Comparison of ENCODE assay signal across 17 mouse cellular contexts in the genomic region with DNA sequence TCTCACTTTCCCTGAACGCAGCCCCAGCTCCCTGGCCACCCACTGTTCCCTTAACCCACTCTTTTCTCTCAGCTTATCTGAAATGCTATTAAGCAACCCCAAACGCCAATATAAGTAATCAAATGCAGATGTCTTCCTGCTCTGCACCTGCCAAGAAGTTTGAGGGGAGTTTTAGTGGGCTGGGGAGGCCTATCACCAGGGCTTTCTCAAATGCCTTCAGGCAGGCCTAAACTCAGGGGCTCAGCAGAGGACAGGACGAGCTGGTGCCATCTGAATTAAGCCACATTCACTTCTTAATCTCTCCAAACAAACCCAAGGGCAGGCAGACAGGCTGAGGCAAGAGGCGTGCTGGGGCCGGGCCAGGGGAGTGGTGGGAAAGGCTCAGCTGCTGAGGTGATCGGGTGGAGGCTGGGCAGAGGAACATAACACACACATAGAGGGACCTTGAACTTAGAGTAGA. TPM values are rescaled to one million over a fixed set of nuclear protein-coding genes. Genes with fewer than 3 reads are reported as not detected.
DNase-seq lines count a peak whose midpoint lies in the region; ATAC-seq lines count a peak whose summit lies in the region.
"Had no signal": no experiment of that assay in that cellular context is flagged by ENCODE, and none has a peak within 500 bp of the region (broad histone marks: within the 10 kb centered on the region; RNA-seq: fewer than 3 reads in every experiment).

No protein-coding gene starts in this region.

- no peaks in the 10 kb centered on the region for H3K36me3 ChIP-seq in heart, embryonic 14.5 days (ENCODE audit: control insufficient read depth, insufficient read depth, low read length)
- H3K36me3 ChIP-seq in embryonic facial prominence, embryonic 11.5 days (replicated peaks; ENCODE audit: control insufficient read depth, insufficient read depth, low read depth, low read length), result no peaks in the 10 kb centered on the region
- no peaks in the 10 kb centered on the region for H3K36me3 ChIP-seq in intestine, embryonic 15.5 days
- no peaks in the 10 kb centered on the region for H3K36me3 ChIP-seq in stomach, embryonic 15.5 days
- no peaks in the 10 kb centered on the region for H3K36me3 ChIP-seq in forebrain, embryonic 14.5 days (ENCODE audit: control insufficient read depth, insufficient read depth, low read length)
- H3K36me3 ChIP-seq: heart, embryonic 15.5 days; midbrain, embryonic 10.5 days; neural tube, embryonic 13.5 days had no signal

- 56% methylated on average over 6 of the region's 6 CpGs for WGBS in heart, embryonic 14.5 days
- WGBS in embryonic facial prominence, embryonic 11.5 days, result 26% methylated on average over 6 of the region's 6 CpGs
- WGBS in intestine, embryonic 15.5 days, result 50% methylated on average over 6 of the region's 6 CpGs
- WGBS in stomach, embryonic 15.5 days, result 39% methylated on average over 6 of the region's 6 CpGs
- WGBS in forebrain, embryonic 14.5 days, result 49% methylated on average over 6 of the region's 6 CpGs

- H3K4me2 ChIP-seq in heart, embryonic 14.5 days (ENCODE audit: low read length), result no peak overlapping the region
- H3K4me2 ChIP-seq in embryonic facial prominence, embryonic 11.5 days (ENCODE audit: low read depth, low read length), result no peak overlapping the region
- no peak overlapping the region for H3K4me2 ChIP-seq in intestine, embryonic 15.5 days (replicated peaks)
- no peak overlapping the region for H3K4me2 ChIP-seq in stomach, embryonic 15.5 days
- no peak overlapping the region for H3K4me2 ChIP-seq in forebrain, embryonic 14.5 days (ENCODE audit: low read length)
- H3K4me2 ChIP-seq: heart, embryonic 15.5 days; liver, embryonic 11.5 days; neural tube, embryonic 13.5 days had no signal

- H3K4me3 ChIP-seq in heart, embryonic 14.5 days (ENCODE audit: control insufficient read depth in 1 of 2, insufficient read depth in 1 of 2, low read depth in 1 of 2, low read length in 2 of 2), result no peak overlapping the region
- H3K4me3 ChIP-seq in embryonic facial prominence, embryonic 11.5 days (ENCODE audit: low read depth, low read length), result no peak overlapping the region
- H3K4me3 ChIP-seq in intestine, embryonic 15.5 days (replicated peaks), result no peak overlapping the region
- H3K4me3 ChIP-seq in stomach, embryonic 15.5 days (replicated peaks), result no peak overlapping the region
- no peak overlapping the region for H3K4me3 ChIP-seq in forebrain, embryonic 14.5 days (ENCODE audit: low read depth, low read length)
- H3K4me3 ChIP-seq: heart, embryonic 15.5 days; midbrain, embryonic 10.5 days; neural tube, embryonic 13.5 days had no signal

- intact Hi-C loops in heart, postnatal 14 days (cut with DNase I), result no loop called here

- peak; percentile 31; the same call in 1 of the 2 replicates for ATAC-seq in heart, embryonic 14.5 days (ENCODE audit: insufficient number of reproducible peaks, insufficient read depth, low FRiP score, low read depth)
- ATAC-seq in embryonic facial prominence, embryonic 11.5 days (replicated peaks; ENCODE audit: insufficient number of reproducible peaks, low FRiP score, low TSS enrichment, low read depth), result 0 out of 2 replicates have a peak, but pooled peaks have one; percentile 37
- ATAC-seq in intestine, embryonic 15.5 days, result peak; percentile 91
- ATAC-seq in stomach, embryonic 15.5 days (ENCODE audit: insufficient read depth, low FRiP score, low read depth), result peak; percentile 89
- ATAC-seq in forebrain, embryonic 14.5 days, result no peak

- no peaks in the 10 kb centered on the region for H3K27me3 ChIP-seq in heart, embryonic 14.5 days (ENCODE audit: control insufficient read depth, insufficient read depth, low read length)
- no peaks in the 10 kb centered on the region; the same call in 1 of the 2 replicates for H3K27me3 ChIP-seq in embryonic facial prominence, embryonic 11.5 days (ENCODE audit: control insufficient read depth, insufficient read depth, low read length)
- H3K27me3 ChIP-seq in intestine, embryonic 15.5 days (replicated peaks), result no peaks in the 10 kb centered on the region
- H3K27me3 ChIP-seq in stomach, embryonic 15.5 days (replicated peaks), result no peaks in the 10 kb centered on the region
- H3K27me3 ChIP-seq in forebrain, embryonic 14.5 days (replicated peaks; ENCODE audit: control insufficient read depth, insufficient read depth, low read length), result no peaks in the 10 kb centered on the region
- H3K27me3 ChIP-seq: heart, embryonic 15.5 days; neural tube, embryonic 13.5 days had no signal

- H3K27ac ChIP-seq in heart, embryonic 14.5 days (replicated peaks in 1 of 2; ENCODE audit: control insufficient read depth in 1 of 2, insufficient read depth in 1 of 2, low read depth in 2 of 2, low read length in 2 of 2), result no peak overlapping the region
- H3K27ac ChIP-seq in embryonic facial prominence, embryonic 11.5 days (replicated peaks; ENCODE audit: low read depth, low read length), result no peak overlapping the region
- H3K27ac ChIP-seq in intestine, embryonic 15.5 days, result peak overlapping the region; percentile 27
- H3K27ac ChIP-seq in stomach, embryonic 15.5 days, result peak overlapping the region; percentile 85
- no peak overlapping the region for H3K27ac ChIP-seq in forebrain, embryonic 14.5 days (ENCODE audit: low read depth, low read length)
- H3K27ac ChIP-seq: heart, embryonic 15.5 days; midbrain, embryonic 10.5 days; neural tube, embryonic 13.5 days had no signal

- H3K9me3 ChIP-seq in heart, embryonic 14.5 days (ENCODE audit: control insufficient read depth, low read length), result peaks cover 14% of the 10 kb centered on the region
- H3K9me3 ChIP-seq in embryonic facial prominence, embryonic 11.5 days (replicated peaks; ENCODE audit: control insufficient read depth, low read length), result no peaks in the 10 kb centered on the region
- no peaks in the 10 kb centered on the region for H3K9me3 ChIP-seq in intestine, embryonic 15.5 days
- H3K9me3 ChIP-seq in stomach, embryonic 15.5 days, result no peaks in the 10 kb centered on the region
- no peaks in the 10 kb centered on the region for H3K9me3 ChIP-seq in forebrain, embryonic 14.5 days (replicated peaks; ENCODE audit: control insufficient read depth, low read length)
- H3K9me3 ChIP-seq: heart, embryonic 15.5 days had no signal

- H3K4me1 ChIP-seq in heart, embryonic 14.5 days (ENCODE audit: control insufficient read depth in 2 of 2, insufficient read depth in 2 of 2, low read length in 2 of 2), result peaks cover 0 to 3% of the 10 kb centered on the region in 2 experiments; a peak in 1 of 4 replicates
- H3K4me1 ChIP-seq in embryonic facial prominence, embryonic 11.5 days (ENCODE audit: control insufficient read depth, insufficient read depth, low read length), result no peaks in the 10 kb centered on the region
- H3K4me1 ChIP-seq in intestine, embryonic 15.5 days (replicated peaks), result 0 out of 2 replicates have a peak, but pooled peaks cover 2% of the 10 kb centered on the region
- H3K4me1 ChIP-seq in stomach, embryonic 15.5 days, result 0 out of 2 replicates have a peak, but pooled peaks cover 3% of the 10 kb centered on the region
- H3K4me1 ChIP-seq in forebrain, embryonic 14.5 days (ENCODE audit: control insufficient read depth, insufficient read depth, low read length), result no peaks in the 10 kb centered on the region
- H3K4me1 ChIP-seq: neural tube, embryonic 13.5 days had no signal

- no peak for DNase-seq in heart, postnatal 14 days
- peak; percentile 46 for DNase-seq in embryonic facial prominence, embryonic 11.5 days (ENCODE audit: low spot score)
- DNase-seq in forebrain, embryonic 14.5 days (ENCODE audit: low spot score), result no peak
- no peak for DNase-seq in cerebellum, postnatal 25 days
- DNase-seq in natural killer cell, adult 2 months (ENCODE audit: low spot score in 2 of 2), result no peak
- DNase-seq: cerebellum, postnatal 10 days; heart, adult 11 months; lung, adult 2 months; lung, postnatal 36 days; right cerebral cortex, postnatal 25 days had no signal

- H3K9ac ChIP-seq in heart, embryonic 14.5 days (ENCODE audit: low read length), result no peak overlapping the region
- no peak overlapping the region for H3K9ac ChIP-seq in embryonic facial prominence, embryonic 11.5 days (replicated peaks; ENCODE audit: low read length)
- H3K9ac ChIP-seq in intestine, embryonic 15.5 days, result no peak overlapping the region
- no peak overlapping the region for H3K9ac ChIP-seq in stomach, embryonic 15.5 days
- H3K9ac ChIP-seq in forebrain, embryonic 14.5 days (ENCODE audit: low read length), result no peak overlapping the region
- H3K9ac ChIP-seq: heart, embryonic 15.5 days; neural tube, embryonic 13.5 days had no signal

RNA-seq across cellular contexts. Expression of gene Lgi2, which starts 38.4 kb away (rescaled TPM):
- polyA plus RNA-seq in heart, embryonic 14.5 days (2014; fragmentation: Nextera tagmentation; extraction: Ambion mirVana), result 1.7 and 2.1 TPM in 2 replicates
- 1 to 10 TPM in 1 of 2 experiments, under 1 TPM in 1; 0.93 to 1.0 TPM for total RNA-seq in heart, postnatal 14 days (2021)
- polyA plus RNA-seq in embryonic facial prominence, embryonic 11.5 days (2014; fragmentation: Nextera tagmentation; extraction: Ambion mirVana), result 1.8 and 1.9 TPM in 2 replicates
- polyA plus RNA-seq in intestine, embryonic 15.5 days (2015; fragmentation: Nextera tagmentation; extraction: Ambion mirVana), result 8.5 and 9.4 TPM in 2 replicates
- polyA plus RNA-seq in stomach, embryonic 15.5 days (2015; fragmentation: Nextera tagmentation; extraction: Ambion mirVana), result 14.1 and 16.1 TPM in 2 replicates
- 1.4 and 1.7 TPM in 2 replicates for polyA plus RNA-seq in forebrain, embryonic 14.5 days (2014; fragmentation: Nextera tagmentation; extraction: Ambion mirVana)

Comparison
In these comparisons a context has a peak if more than half of its experiments do, and no peak if none do; other contexts are left out.
1. H3K27ac ChIP-seq: peak in intestine, embryonic 15.5 days (single experiment) and stomach, embryonic 15.5 days (single experiment); none in heart, embryonic 14.5 days (0 of 2), embryonic facial prominence, embryonic 11.5 days (single experiment) and forebrain, embryonic 14.5 days (single experiment).